Mouse (Mus musculus) layer of hippocampus, adult 2 months (tissue): ENCODE data around the gene Tmprss11a. TPM values are rescaled to one million over a fixed set of nuclear protein-coding genes. Genes with fewer than 3 reads are reported as not detected.

Experiments
- DNase-seq, 2 experiments: peaks; one replicate each; pipeline ENCODE4 v3.0.0; 2022; ENCODE audit warnings: low spot score in 2 of 2
- H3K27ac ChIP-seq: fragments of 200-600 bp; 2 replicates; pipeline ENCODE4 v1.8.1; 2022
- H3K4me3 ChIP-seq: fragments of 200-600 bp; 2 replicates; pipeline ENCODE4 v1.8.1; 2022; ENCODE audit warnings: mild to moderate bottlenecking
- CTCF ChIP-seq: fragments of 200-600 bp; conservative IDR thresholded peaks from 2 replicates; pipeline ENCODE4 v1.8.1; 2022; ENCODE audit warnings: antibody characterized with exemption, mild to moderate bottlenecking, moderate library complexity
- long read RNA-seq, 2 experiments: library from polyadenylated mRNA; stranded (forward); transcript quantifications; one replicate each; pipeline ENCODE4 v2.0.0; 2021; ENCODE audit warnings: borderline mapping rate in 2 of 2
- total RNA-seq, 2 experiments: library from RNA; stranded (reverse); gene quantifications; 2 replicates each; pipeline ENCODE4 v1.2.3; 2021

The Tmprss11a gene
- total RNA-seq, result not detected
- long read RNA-seq, experiment 1, result 0 reads
- long read RNA-seq, experiment 2, partial matches to known transcripts, result 0 of 1 reads
- long read RNA-seq, experiment 2, other reads (novel, unspliced or antisense), result 1 of 1 reads

- H3K27ac ChIP-seq, result no peak within 1 kb of the TSS
- no peak within 1 kb of the TSS for H3K4me3 ChIP-seq
- no peak for DNase-seq
- no peak for TF ChIP-seq CTCF
Measured at GRCm38 (mm10) chr5:86468890-86469289, at the start of gene Tmprss11a. Tmprss11a (minus strand) TSS chr5:86468990.

DNA sequence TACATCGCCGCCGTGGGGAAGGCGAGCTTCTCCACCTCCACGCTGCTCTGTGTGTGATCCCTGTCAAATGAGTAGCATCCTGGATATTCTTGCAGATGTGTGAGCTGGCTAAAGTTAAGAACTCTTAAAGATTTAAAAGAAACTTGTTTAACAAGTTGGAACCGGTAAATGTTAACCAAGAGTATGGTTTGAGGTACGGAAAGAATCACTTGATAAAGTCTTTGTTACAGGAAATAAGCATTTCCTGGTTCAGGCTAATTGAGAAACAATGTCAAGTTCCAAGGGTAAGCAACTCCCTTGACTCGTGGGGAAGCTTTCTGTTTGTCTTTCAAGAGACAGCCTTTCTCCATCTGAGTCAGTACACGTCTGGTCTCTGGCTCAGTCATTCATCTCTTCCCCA lies 49.7 kb upstream of the Tmprss11a start, which contains the start of gene Tmprss11g:
Gene Tmprss11g, minus strand, starts transcription at position 101 of the 400 bp plus-strand sequence.
- no peak for TF ChIP-seq CTCF
- no peak within 1 kb of the TSS for H3K4me3 ChIP-seq
- H3K27ac ChIP-seq, result no peak within 1 kb of the TSS
- no peak for DNase-seq

DNA sequence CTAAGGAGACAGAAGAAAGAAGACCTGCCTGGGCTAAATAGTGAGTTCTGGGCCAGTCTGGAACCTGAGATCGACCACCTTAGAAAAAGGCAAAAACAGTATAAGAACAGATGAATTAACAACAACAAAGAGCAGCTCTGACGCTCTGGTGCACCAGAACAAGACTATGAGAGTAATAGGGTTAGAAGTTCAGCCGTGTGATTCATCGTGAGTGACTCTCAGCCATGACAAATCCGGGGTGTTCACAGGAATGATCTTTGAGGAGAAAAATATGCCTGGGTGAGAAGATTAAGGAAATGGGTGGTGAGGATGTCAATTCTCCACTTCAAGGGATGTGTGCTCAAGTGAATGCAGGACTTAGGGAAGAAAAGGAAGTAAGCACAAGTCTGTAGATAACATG lies 42.7 kb upstream of the Tmprss11a start:
- no peak overlapping the region for H3K4me3 ChIP-seq
- H3K27ac ChIP-seq, result no peak overlapping the region
- no peak for DNase-seq
- TF ChIP-seq CTCF, result no peak

DNA sequence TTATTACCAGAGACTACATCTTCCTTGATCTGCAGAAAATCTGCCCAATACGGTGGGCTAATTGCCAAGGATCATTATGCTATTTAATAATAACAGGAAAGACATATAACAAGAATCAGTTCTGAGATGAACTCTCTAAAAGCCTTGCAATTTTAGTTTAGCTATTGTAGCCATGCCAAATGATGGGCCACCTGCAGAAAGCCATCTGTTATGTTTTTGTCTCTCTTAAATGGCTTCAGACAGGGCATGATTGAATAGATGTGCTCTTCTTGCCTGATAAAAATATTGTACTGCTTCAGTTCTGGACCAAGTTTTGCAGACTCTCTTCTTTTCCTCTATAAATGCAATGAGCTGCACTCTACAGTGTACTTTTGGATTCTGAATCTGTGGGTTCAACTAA lies 24.7 kb upstream of the Tmprss11a start:
- Histone ChIP-seq H3K4me3 (no peak overlapping the region), H3K27ac (no peak overlapping the region)
- no peak for TF ChIP-seq CTCF
- no peak for DNase-seq

GRCm38 (mm10) chr5:86482562-86482961 lies 13.8 kb upstream of the Tmprss11a start:
- no peak overlapping the region for H3K4me3 ChIP-seq
- H3K27ac ChIP-seq, result no peak overlapping the region
- DNase-seq, result no peak
- peak; percentile 77 for TF ChIP-seq CTCF

GRCm38 (mm10) chr5:86482031-86482430 lies 13.2 kb upstream of the Tmprss11a start:
- TF ChIP-seq CTCF, result no peak
- no peak for DNase-seq

DNA sequence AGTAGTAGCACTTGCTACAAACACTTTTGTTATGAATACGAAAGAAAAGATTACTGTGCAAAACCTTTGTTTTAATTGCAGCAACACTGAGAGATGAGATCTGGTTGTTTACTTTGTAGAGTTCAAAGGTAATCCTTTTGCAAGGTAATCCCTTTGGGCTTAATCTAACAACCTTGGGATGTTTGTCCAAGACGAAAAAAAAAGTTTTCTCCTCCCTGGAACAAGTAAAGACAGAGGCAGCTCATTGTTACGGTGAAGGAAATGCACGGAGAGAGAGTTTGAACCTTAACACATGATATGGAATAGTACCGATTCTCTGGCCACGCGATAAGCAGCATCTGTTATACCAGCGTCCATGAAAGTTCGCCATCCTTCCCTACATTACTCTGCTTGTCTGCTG lies 5.1 kb upstream of the Tmprss11a start:
- H3K27ac ChIP-seq, result no peak overlapping the region
- no peak overlapping the region for H3K4me3 ChIP-seq
- no peak for DNase-seq
- TF ChIP-seq CTCF, result no peak

More at GRCm38 (mm10) chr5:86482031-86482430, 13.2 kb upstream of the Tmprss11a start:
- Histone ChIP-seq H3K4me3 (no peak overlapping the region), H3K27ac (no peak overlapping the region)

DNA sequence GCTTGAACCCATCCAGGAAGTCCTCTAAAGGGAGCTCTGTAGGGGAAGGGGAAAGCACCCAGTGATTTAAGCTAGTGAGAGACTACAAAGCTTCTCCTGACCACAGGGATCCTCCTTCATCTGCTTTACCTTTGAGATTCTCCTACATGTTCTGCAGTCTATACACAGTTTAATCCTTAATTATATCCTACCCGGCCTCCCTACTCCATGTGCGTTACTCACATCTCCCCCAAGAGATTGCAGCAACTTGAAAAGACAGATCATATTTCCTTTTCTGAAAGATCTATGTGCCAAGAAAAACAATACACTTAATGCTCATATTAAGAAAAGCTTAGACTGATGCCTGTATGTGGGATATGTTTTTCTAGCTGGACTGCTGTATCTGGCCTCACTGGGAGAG lies 29.5 kb downstream of the Tmprss11a start:
- TF ChIP-seq CTCF, result no peak
- peak overlapping the region; percentile 68 for H3K27ac ChIP-seq
- H3K4me3 ChIP-seq, result no peak overlapping the region
- no peak for DNase-seq

- no peak for TF ChIP-seq CTCF
- Histone ChIP-seq H3K27ac (peak overlapping the region; percentile 68), H3K4me3 (no peak overlapping the region)
- peak; percentile 10 to 30 for DNase-seq
Measured at GRCm38 (mm10) chr5:86438548-86438947, 30.2 kb downstream of the Tmprss11a start.

DNA sequence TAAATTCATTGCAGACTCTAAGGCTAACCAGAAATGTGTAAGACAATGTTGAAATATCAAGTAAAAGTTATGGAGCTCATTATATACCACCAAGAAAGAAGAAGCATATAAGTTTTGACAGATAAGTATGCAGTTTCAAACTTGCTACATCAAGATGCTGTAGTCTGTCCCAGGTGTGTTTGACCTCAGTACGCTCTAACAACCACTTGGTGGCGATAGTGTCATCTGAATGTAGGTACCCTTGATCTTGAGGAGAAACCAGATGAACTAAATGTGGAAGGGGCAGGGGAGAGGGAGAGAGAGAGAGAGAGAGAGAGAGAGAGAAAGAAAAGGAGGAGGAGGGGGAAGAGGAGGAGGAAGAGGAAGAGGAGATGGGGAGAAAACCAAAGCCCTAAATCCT lies 36.1 kb downstream of the Tmprss11a start:
- DNase-seq, result no peak
- no peak overlapping the region for H3K4me3 ChIP-seq
- no peak overlapping the region for H3K27ac ChIP-seq
- TF ChIP-seq CTCF, result peak; percentile 79

- no peak overlapping the region for H3K4me3 ChIP-seq
- no peak for TF ChIP-seq CTCF
- DNase-seq, result no peak
- no peak overlapping the region for H3K27ac ChIP-seq
Measured at GRCm38 (mm10) chr5:86431096-86431495, 37.7 kb downstream of the Tmprss11a start.

- no peak overlapping the region for H3K27ac ChIP-seq
- DNase-seq, result no peak
- no peak overlapping the region for H3K4me3 ChIP-seq
- no peak for TF ChIP-seq CTCF
Measured at GRCm38 (mm10) chr5:86421323-86422028, 47.3 kb downstream of the Tmprss11a start.

- DNase-seq, result no peak
- TF ChIP-seq CTCF, result peak; percentile 69
- H3K27ac ChIP-seq, result no peak overlapping the region
Measured at GRCm38 (mm10) chr5:86419494-86419893, 49.3 kb downstream of the Tmprss11a start.

GRCm38 (mm10) chr5:86414280-86414679 lies 54.5 kb downstream of the Tmprss11a start:
- H3K4me3 ChIP-seq, result no peak overlapping the region
- no peak for DNase-seq
- TF ChIP-seq CTCF, result no peak
- no peak overlapping the region for H3K27ac ChIP-seq

More at GRCm38 (mm10) chr5:86419494-86419893, 49.3 kb downstream of the Tmprss11a start:
- no peak overlapping the region for H3K4me3 ChIP-seq
